Mouse (Mus musculus) intestine, embryonic 16.5 days (tissue): ENCODE measurements at regions not wholly inside any gene's neighbourhood (a gene's known extent, or its start where the extent isn't known, plus 50 kb on each side); places are given as distances from the start of the nearest gene placed in this dataset.

Source experiments
- ATAC-seq: fragments of 200-750 bp; cut with Nextera tagmentation; 2 replicates; pipeline ENCODE4 v1.8.0; 2017; ENCODE audit warnings: moderate TSS enrichment, moderate library complexity
- H3K27ac ChIP-seq: fragments of 300-500 bp; sonication (generic); 2 replicates; pipeline ENCODE4 v1.5.1; 2014; ENCODE audit warnings: mild to moderate bottlenecking, low read length
- H3K27me3 ChIP-seq: fragments of 300-500 bp; sonication (generic); replicated peaks from 2 replicates; pipeline ENCODE4 v1.6.1; 2014; ENCODE audit warnings: low read length, control low read depth, mixed read lengths; ENCODE audit not compliant: control insufficient read depth, insufficient read depth
- H3K36me3 ChIP-seq: fragments of 300-500 bp; sonication (generic); 2 replicates; pipeline ENCODE4 v1.6.1; 2014; ENCODE audit warnings: low read length, control low read depth; ENCODE audit not compliant: control insufficient read depth, insufficient read depth
- H3K4me1 ChIP-seq: fragments of 300-500 bp; sonication (generic); 2 replicates; pipeline ENCODE4 v1.6.1; 2014; ENCODE audit warnings: low read length, control low read depth, mixed read lengths; ENCODE audit not compliant: control insufficient read depth, insufficient read depth
- H3K4me2 ChIP-seq: fragments of 300-500 bp; sonication (generic); 2 replicates; pipeline ENCODE4 v1.6.1; 2014; ENCODE audit warnings: low read depth, low read length, control low read depth
- H3K4me3 ChIP-seq: fragments of 300-500 bp; sonication (generic); 2 replicates; pipeline ENCODE4 v1.5.1; 2014; ENCODE audit warnings: mild to moderate bottlenecking, low read length
- H3K9ac ChIP-seq: fragments of 300-500 bp; sonication (generic); 2 replicates; pipeline ENCODE4 v1.6.1; 2014; ENCODE audit warnings: low read depth, low read length
- H3K9me3 ChIP-seq: fragments of 300-500 bp; sonication (generic); 2 replicates; pipeline ENCODE4 v1.6.1; 2016; ENCODE audit warnings: low read length, control low read depth; ENCODE audit not compliant: control insufficient read depth
- WGBS: fragments of 180-500 bp; shearing (Covaris S2); extraction: QIAGEN DNeasy Blood & Tissue Kit; methylation state at CpG from one replicate; pipeline ENCODE4 v1.1.7; 2014; 5-methylcytosine and 5-hydroxymethylcytosine counted together

- no peak overlapping the region for H3K4me3 ChIP-seq
- H3K9ac ChIP-seq = no peak overlapping the region
- H3K36me3 ChIP-seq = no peaks in the 10 kb centered on the region
- H3K4me1 ChIP-seq = no peaks in the 10 kb centered on the region
- 82% methylated on average over 3 of the region's 3 CpGs for WGBS
- H3K9me3 ChIP-seq = no peaks in the 10 kb centered on the region
- H3K4me2 ChIP-seq = no peak overlapping the region
- no peak overlapping the region for H3K27ac ChIP-seq
- H3K27me3 ChIP-seq = no peaks in the 10 kb centered on the region
- ATAC-seq = no peak
Observed at GRCm38 (mm10) chr8:76309200-76309599, 590.0 kb upstream of the Nr3c2 start.

- 85% methylated on average over 1 of the region's 1 CpGs for WGBS
- no peak for ATAC-seq
- no peak overlapping the region for H3K4me2 ChIP-seq
Observed at GRCm38 (mm10) chr8:76328540-76328939, 570.7 kb upstream of the Nr3c2 start.

GRCm38 (mm10) chr8:76343072-76343471 lies 556.2 kb upstream of the Nr3c2 start:
- no peaks in the 10 kb centered on the region for H3K27me3 ChIP-seq
- no peak overlapping the region for H3K27ac ChIP-seq
- H3K36me3 ChIP-seq = no peaks in the 10 kb centered on the region
- H3K4me3 ChIP-seq = no peak overlapping the region
- H3K4me1 ChIP-seq = no peaks in the 10 kb centered on the region
- WGBS = 62% methylated on average over 2 of the region's 2 CpGs
- H3K9me3 ChIP-seq = no peaks in the 10 kb centered on the region
- H3K4me2 ChIP-seq = no peak overlapping the region
- no peak overlapping the region for H3K9ac ChIP-seq
- ATAC-seq = no peak

More at GRCm38 (mm10) chr8:76328540-76328939, 570.7 kb upstream of the Nr3c2 start:
- H3K9ac ChIP-seq = no peak overlapping the region
- H3K27me3 ChIP-seq = no peaks in the 10 kb centered on the region
- H3K4me1 ChIP-seq = no peaks in the 10 kb centered on the region
- H3K4me3 ChIP-seq = no peak overlapping the region
- no peaks in the 10 kb centered on the region for H3K36me3 ChIP-seq
- no peak overlapping the region for H3K27ac ChIP-seq
- no peaks in the 10 kb centered on the region for H3K9me3 ChIP-seq

GRCm38 (mm10) chr8:76346150-76346549 lies 553.1 kb upstream of the Nr3c2 start:
- Histone ChIP-seq H3K36me3 (no peaks in the 10 kb centered on the region), H3K9ac (no peak overlapping the region), H3K4me3 (no peak overlapping the region), H3K9me3 (no peaks in the 10 kb centered on the region), H3K27ac (no peak overlapping the region), H3K4me2 (no peak overlapping the region), H3K27me3 (no peaks in the 10 kb centered on the region), H3K4me1 (no peaks in the 10 kb centered on the region)
- no peak for ATAC-seq
- WGBS = 60% methylated on average over 4 of the region's 4 CpGs

- H3K36me3 ChIP-seq = no peaks in the 10 kb centered on the region
- no peak overlapping the region for H3K4me2 ChIP-seq
- no peak for ATAC-seq
- H3K4me1 ChIP-seq = no peaks in the 10 kb centered on the region
- H3K9me3 ChIP-seq = no peaks in the 10 kb centered on the region
- WGBS = 91% methylated on average over 1 of the region's 1 CpGs
- H3K4me3 ChIP-seq = no peak overlapping the region
- no peaks in the 10 kb centered on the region for H3K27me3 ChIP-seq
- no peak overlapping the region for H3K9ac ChIP-seq
- H3K27ac ChIP-seq = no peak overlapping the region
Observed at GRCm38 (mm10) chr8:76346832-76347231, 552.4 kb upstream of the Nr3c2 start.

- Histone ChIP-seq H3K9ac (no peak overlapping the region), H3K27me3 (no peaks in the 10 kb centered on the region), H3K4me1 (no peaks in the 10 kb centered on the region), H3K36me3 (no peaks in the 10 kb centered on the region), H3K4me3 (no peak overlapping the region), H3K4me2 (no peak overlapping the region), H3K9me3 (no peaks in the 10 kb centered on the region), H3K27ac (no peak overlapping the region)
- peak; percentile 72; the same call in 1 of the 2 replicates for ATAC-seq
Observed at GRCm38 (mm10) chr8:76374314-76374713, 524.9 kb upstream of the Nr3c2 start.

GRCm38 (mm10) chr8:76377711-76378110 lies 521.5 kb upstream of the Nr3c2 start:
- 91% methylated on average over 6 of the region's 6 CpGs for WGBS
- Histone ChIP-seq H3K27me3 (no peaks in the 10 kb centered on the region), H3K4me3 (no peak overlapping the region), H3K4me1 (no peaks in the 10 kb centered on the region), H3K36me3 (no peaks in the 10 kb centered on the region), H3K9me3 (no peaks in the 10 kb centered on the region), H3K4me2 (no peak overlapping the region), H3K27ac (no peak overlapping the region), H3K9ac (no peak overlapping the region)
- ATAC-seq = no peak

- no peak overlapping the region for H3K27ac ChIP-seq
- H3K4me1 ChIP-seq = no peaks in the 10 kb centered on the region
- WGBS = 68% methylated on average over 2 of the region's 2 CpGs
- no peaks in the 10 kb centered on the region for H3K27me3 ChIP-seq
- H3K4me2 ChIP-seq = no peak overlapping the region
- no peak overlapping the region for H3K4me3 ChIP-seq
- no peak overlapping the region for H3K9ac ChIP-seq
- H3K9me3 ChIP-seq = no peaks in the 10 kb centered on the region
- H3K36me3 ChIP-seq = no peaks in the 10 kb centered on the region
- ATAC-seq = no peak
Observed at GRCm38 (mm10) chr8:76381643-76382042, 517.6 kb upstream of the Nr3c2 start.

GRCm38 (mm10) chr8:76383583-76384281 lies 515.5 kb upstream of the Nr3c2 start:
- Histone ChIP-seq H3K4me1 (no peaks in the 10 kb centered on the region), H3K4me3 (no peak overlapping the region), H3K27ac (no peak overlapping the region), H3K9me3 (no peaks in the 10 kb centered on the region), H3K9ac (no peak overlapping the region), H3K36me3 (no peaks in the 10 kb centered on the region), H3K27me3 (no peaks in the 10 kb centered on the region), H3K4me2 (no peak overlapping the region)
- WGBS = 71% methylated on average over 5 of the region's 5 CpGs
- ATAC-seq = no peak

GRCm38 (mm10) chr8:76384282-76384637 lies 515.0 kb upstream of the Nr3c2 start:
- 72% methylated on average over 5 of the region's 5 CpGs for WGBS

More at GRCm38 (mm10) chr8:76384282-76384637, 515.0 kb upstream of the Nr3c2 start:
- no peaks in the 10 kb centered on the region for H3K9me3 ChIP-seq
- H3K27ac ChIP-seq = no peak overlapping the region
- no peak overlapping the region for H3K9ac ChIP-seq
- ATAC-seq = no peak
- H3K4me1 ChIP-seq = no peaks in the 10 kb centered on the region
- no peak overlapping the region for H3K4me3 ChIP-seq
- no peaks in the 10 kb centered on the region for H3K36me3 ChIP-seq
- no peak overlapping the region for H3K4me2 ChIP-seq
- H3K27me3 ChIP-seq = no peaks in the 10 kb centered on the region
